Mouse (Mus musculus) stomach, embryonic 14.5 days (tissue): ENCODE results near the gene Hectd3. TPM values are rescaled to one million over a fixed set of nuclear protein-coding genes. Genes with fewer than 3 reads are reported as not detected.

Experiments used
- ATAC-seq: fragments of 200-750 bp; cut with Nextera tagmentation; 2 replicates; pipeline ENCODE4 v1.8.0; 2017; ENCODE audit warnings: low read depth, moderate TSS enrichment; ENCODE audit not compliant: insufficient number of reproducible peaks, insufficient read depth, low FRiP score
- H3K27ac ChIP-seq: fragments of 300-500 bp; sonication (generic); 2 replicates; pipeline ENCODE4 v1.5.1; 2014; ENCODE audit warnings: mild to moderate bottlenecking, low read length, moderate library complexity, mixed read lengths
- H3K27me3 ChIP-seq: fragments of 300-500 bp; sonication (generic); 2 replicates; pipeline ENCODE4 v1.6.1; 2014; ENCODE audit warnings: low read length, control low read depth, mixed read lengths; ENCODE audit not compliant: control insufficient read depth, insufficient read depth
- H3K36me3 ChIP-seq: fragments of 300-500 bp; sonication (generic); 2 replicates; pipeline ENCODE4 v1.6.1; 2014; ENCODE audit warnings: mild to moderate bottlenecking, control low read depth, low read length, moderate library complexity, mixed read lengths; ENCODE audit not compliant: control insufficient read depth, insufficient read depth
- H3K4me1 ChIP-seq: fragments of 300-500 bp; sonication (generic); 2 replicates; pipeline ENCODE4 v1.6.1; 2014; ENCODE audit warnings: low read length, control low read depth, mixed read lengths; ENCODE audit not compliant: control insufficient read depth, insufficient read depth
- H3K4me2 ChIP-seq: fragments of 300-500 bp; sonication (generic); replicated peaks from 2 replicates; pipeline ENCODE4 v1.6.1; 2014; ENCODE audit warnings: low read depth, low read length, control low read depth
- H3K4me3 ChIP-seq: fragments of 300-500 bp; sonication (generic); 2 replicates; pipeline ENCODE4 v1.5.1; 2014; ENCODE audit warnings: low read depth, low read length, control low read depth
- H3K9ac ChIP-seq: fragments of 300-500 bp; sonication (generic); replicated peaks from 2 replicates; pipeline ENCODE4 v1.6.1; 2014; ENCODE audit warnings: low read depth, mild to moderate bottlenecking, control low read depth, low read length, moderate library complexity, mixed read lengths
- H3K9me3 ChIP-seq: fragments of 300-500 bp; sonication (generic); 2 replicates; pipeline ENCODE4 v1.6.1; 2016; ENCODE audit warnings: low read depth, low read length, control low read depth; ENCODE audit not compliant: control insufficient read depth
- WGBS: fragments of 180-500 bp; shearing (Covaris S2); extraction: QIAGEN DNeasy Blood & Tissue Kit; methylation state at CpG from one replicate; pipeline ENCODE4 v1.1.7; 2014; 5-methylcytosine and 5-hydroxymethylcytosine counted together
- polyA plus RNA-seq: library from polyadenylated mRNA; unstranded; fragments of >200 nt; fragmentation: Nextera tagmentation; extraction: Ambion mirVana; gene quantifications from 2 replicates; pipeline ENCODE4 v1.2.1, GENCODE M21; 2014

The Hectd3 gene
- 5.6 and 5.9 TPM in 2 replicates for polyA plus RNA-seq

GRCm38 (mm10) chr4:116995131-116995797, at the start of gene Hectd3:
Gene Hectd3, plus strand, starts transcription at chr4:116995317.
- H3K36me3 ChIP-seq = peaks cover 9% of the 10 kb centered on the region
- H3K4me2 ChIP-seq = peak within 1 kb of the TSS; percentile 99
- H3K9ac ChIP-seq = peak within 1 kb of the TSS; percentile 63
- no peaks in the 10 kb centered on the region for H3K27me3 ChIP-seq
- peaks cover 9% of the 10 kb centered on the region for H3K4me1 ChIP-seq
- under 1% methylated on average over 58 of the region's 58 CpGs for WGBS
- H3K4me3 ChIP-seq = peak within 1 kb of the TSS; percentile 97
- ATAC-seq = peak; percentile 64
- H3K27ac ChIP-seq = peak within 1 kb of the TSS; percentile 18; the same call in 1 of the 2 replicates
- no peaks in the 10 kb centered on the region for H3K9me3 ChIP-seq

- H3K9me3 ChIP-seq = no peaks in the 10 kb centered on the region
- 44% methylated on average over 1 of the region's 1 CpGs for WGBS
- H3K36me3 ChIP-seq = no peaks in the 10 kb centered on the region
- ATAC-seq = no peak
- no peak overlapping the region for H3K4me3 ChIP-seq
- no peak overlapping the region for H3K4me2 ChIP-seq
- H3K27me3 ChIP-seq = no peaks in the 10 kb centered on the region
- no peak overlapping the region for H3K27ac ChIP-seq
- H3K9ac ChIP-seq = no peak overlapping the region
- no peaks in the 10 kb centered on the region for H3K4me1 ChIP-seq
Measured at GRCm38 (mm10) chr4:116951642-116952041, 43.5 kb upstream of the Hectd3 start.

GRCm38 (mm10) chr4:116954951-116955350, 40.2 kb upstream of the Hectd3 start:
- Histone ChIP-seq H3K9me3 (no peaks in the 10 kb centered on the region), H3K27me3 (no peaks in the 10 kb centered on the region), H3K4me1 (no peaks in the 10 kb centered on the region), H3K4me2 (no peak overlapping the region), H3K27ac (no peak overlapping the region), H3K4me3 (no peak overlapping the region), H3K9ac (no peak overlapping the region), H3K36me3 (no peaks in the 10 kb centered on the region)
- ATAC-seq = no peak
- WGBS = 84% methylated on average over 7 of the region's 7 CpGs

- H3K4me2 ChIP-seq = no peak overlapping the region
- no peaks in the 10 kb centered on the region for H3K4me1 ChIP-seq
- ATAC-seq = no peak
- no peaks in the 10 kb centered on the region for H3K27me3 ChIP-seq
- H3K4me3 ChIP-seq = no peak overlapping the region
- H3K9me3 ChIP-seq = no peaks in the 10 kb centered on the region
- 66% methylated on average over 2 of the region's 2 CpGs for WGBS
- H3K36me3 ChIP-seq = no peaks in the 10 kb centered on the region
- H3K9ac ChIP-seq = no peak overlapping the region
- no peak overlapping the region for H3K27ac ChIP-seq
Measured at GRCm38 (mm10) chr4:116976503-116976902, 18.6 kb upstream of the Hectd3 start.

GRCm38 (mm10) chr4:116985681-116986080, 9.4 kb upstream of the Hectd3 start:
- Histone ChIP-seq H3K36me3 (no peaks in the 10 kb centered on the region), H3K9ac (no peak overlapping the region), H3K27me3 (no peaks in the 10 kb centered on the region), H3K4me1 (no peaks in the 10 kb centered on the region), H3K27ac (no peak overlapping the region), H3K4me3 (no peak overlapping the region), H3K4me2 (no peak overlapping the region), H3K9me3 (no peaks in the 10 kb centered on the region)
- no peak for ATAC-seq
- WGBS = 92% methylated on average over 7 of the region's 7 CpGs

- H3K4me1 ChIP-seq = no peaks in the 10 kb centered on the region
- H3K4me3 ChIP-seq = no peak overlapping the region
- no peaks in the 10 kb centered on the region for H3K36me3 ChIP-seq
- ATAC-seq = peak; percentile 59; the same call in 1 of the 2 replicates
- no peaks in the 10 kb centered on the region for H3K9me3 ChIP-seq
- H3K27me3 ChIP-seq = no peaks in the 10 kb centered on the region
- no peak overlapping the region for H3K4me2 ChIP-seq
- H3K9ac ChIP-seq = no peak overlapping the region
- WGBS = 62% methylated on average over 17 of the region's 17 CpGs
- H3K27ac ChIP-seq = no peak overlapping the region
Measured at GRCm38 (mm10) chr4:116986400-116987121, 8.6 kb upstream of the Hectd3 start.

GRCm38 (mm10) chr4:116987122-116987456, 8.0 kb upstream of the Hectd3 start:
- no peak for ATAC-seq
- no peaks in the 10 kb centered on the region for H3K36me3 ChIP-seq
- WGBS = 67% methylated on average over 5 of the region's 5 CpGs

GRCm38 (mm10) chr4:116989731-116990130, 5.4 kb upstream of the Hectd3 start:
- H3K4me3 ChIP-seq = no peak overlapping the region
- no peak for ATAC-seq
- H3K4me1 ChIP-seq = peaks cover 3% of the 10 kb centered on the region
- 63% methylated on average over 6 of the region's 6 CpGs for WGBS
- no peak overlapping the region for H3K27ac ChIP-seq
- H3K9me3 ChIP-seq = no peaks in the 10 kb centered on the region
- H3K36me3 ChIP-seq = no peaks in the 10 kb centered on the region
- no peak overlapping the region for H3K4me2 ChIP-seq
- H3K9ac ChIP-seq = no peak overlapping the region
- H3K27me3 ChIP-seq = no peaks in the 10 kb centered on the region

More at GRCm38 (mm10) chr4:116987122-116987456, 8.0 kb upstream of the Hectd3 start:
- Histone ChIP-seq H3K4me1 (no peaks in the 10 kb centered on the region), H3K4me2 (no peak overlapping the region), H3K9me3 (no peaks in the 10 kb centered on the region), H3K27me3 (no peaks in the 10 kb centered on the region), H3K9ac (no peak overlapping the region), H3K27ac (no peak overlapping the region), H3K4me3 (no peak overlapping the region)
